Mouse (Mus musculus): ENCODE data around the gene Mki67. TPM values are rescaled to one million over a fixed set of nuclear protein-coding genes. Genes with fewer than 3 reads are reported as not detected.

Mki67 gene
- total and polyA plus RNA-seq, 3 experiments = 22.4 to 924 (median 272) TPM

DNA sequence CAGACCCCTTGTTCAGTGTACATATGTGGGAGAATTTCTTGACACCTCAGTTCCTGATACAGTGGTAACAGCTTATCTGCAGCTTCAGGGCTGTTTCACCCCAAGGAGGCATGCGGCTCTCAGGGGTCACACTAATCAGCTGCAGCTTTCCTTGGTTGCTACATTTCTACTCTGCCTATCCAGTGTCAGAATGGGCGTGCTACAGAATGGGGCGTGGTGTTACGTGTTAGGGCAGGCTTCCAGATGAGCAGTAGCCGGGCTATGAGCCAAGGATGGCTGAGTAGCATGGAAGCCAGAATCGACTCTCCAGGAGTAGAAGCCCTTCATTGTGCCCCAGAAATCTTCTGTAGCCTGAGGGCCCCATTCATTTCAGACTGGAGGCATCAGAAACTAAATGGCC, 32.8 kb upstream of the Mki67 start:
- Histone ChIP-seq H3K36me3 (replicated peaks) (no peaks in the 10 kb centered on the region), H3K4me1 (ENCODE audit: insufficient read depth, low read depth, low read length) (no peaks in the 10 kb centered on the region), H3K27me3 (ENCODE audit: insufficient read depth, low read length) (peaks cover 3% of the 10 kb centered on the region; the same call in 1 of the 2 replicates), H3K9me3 (replicated peaks) (no peaks in the 10 kb centered on the region), H3K4me3 (ENCODE audit: low read depth, low read length) (no peak overlapping the region)
- no peak for ATAC-seq (ENCODE audit: extremely low read depth, insufficient number of reproducible peaks, low FRiP score, poor library complexity, severe bottlenecking)
- no peak for DNase-seq (ENCODE audit: low spot score)
- TF ChIP-seq GATA1 (IDR thresholded peaks at IDR 0.05; ENCODE audit: borderline replicate concordance, low read length) (no peak), TAL1 (conservative IDR thresholded peaks at IDR 0.05; ENCODE audit: low read depth, low read length) (no peak), CTCF (IDR thresholded peaks at IDR 0.05; ENCODE audit: low read depth, low read length) (no peak), POLR2AphosphoS5 (IDR thresholded peaks at IDR 0.05; ENCODE audit: insufficient replicate concordance, low read depth, low read length) (no peak), GATA2 (IDR thresholded peaks at IDR 0.05; ENCODE audit: borderline replicate concordance, low read depth, low read length) (no peak)

DNA sequence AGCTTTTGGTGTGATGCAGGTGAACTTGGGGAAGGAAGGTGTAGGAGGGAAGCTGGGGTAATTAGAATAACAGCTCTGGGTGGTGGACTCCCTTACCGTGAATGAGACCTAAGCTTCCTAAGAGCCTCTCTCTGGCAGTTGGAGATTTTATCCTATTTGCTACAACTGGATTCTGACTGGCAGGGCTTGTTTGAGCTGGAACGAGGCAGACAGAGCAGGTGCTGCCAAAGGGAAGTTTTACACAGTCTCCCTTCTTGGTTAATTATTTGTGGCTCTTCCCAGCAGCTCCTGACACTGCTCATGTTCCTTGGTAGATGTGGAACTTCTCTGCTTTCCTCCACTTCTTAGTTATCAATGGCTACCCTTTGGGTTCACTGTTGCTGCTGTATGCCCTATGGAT, 30.9 kb upstream of the Mki67 start:
- Histone ChIP-seq H3K4me1 (ENCODE audit: insufficient read depth, low read depth, low read length) (no peaks in the 10 kb centered on the region), H3K27me3 (ENCODE audit: insufficient read depth, low read length) (peaks cover 10% of the 10 kb centered on the region; the same call in 1 of the 2 replicates), H3K9me3 (replicated peaks) (no peaks in the 10 kb centered on the region), H3K36me3 (replicated peaks) (no peaks in the 10 kb centered on the region), H3K4me3 (ENCODE audit: low read depth, low read length) (no peak overlapping the region)
- DNase-seq (ENCODE audit: low spot score) (no peak), ATAC-seq (ENCODE audit: extremely low read depth, insufficient number of reproducible peaks, low FRiP score, poor library complexity, severe bottlenecking) (no peak)
- TF ChIP-seq POLR2AphosphoS5 (IDR thresholded peaks at IDR 0.05; ENCODE audit: insufficient replicate concordance, low read depth, low read length) (no peak), GATA2 (IDR thresholded peaks at IDR 0.05; ENCODE audit: borderline replicate concordance, low read depth, low read length) (no peak), CTCF (IDR thresholded peaks at IDR 0.05; ENCODE audit: low read depth, low read length) (no peak), GATA1 (IDR thresholded peaks at IDR 0.05; ENCODE audit: borderline replicate concordance, low read length) (no peak), TAL1 (conservative IDR thresholded peaks at IDR 0.05; ENCODE audit: low read depth, low read length) (no peak)

DNA sequence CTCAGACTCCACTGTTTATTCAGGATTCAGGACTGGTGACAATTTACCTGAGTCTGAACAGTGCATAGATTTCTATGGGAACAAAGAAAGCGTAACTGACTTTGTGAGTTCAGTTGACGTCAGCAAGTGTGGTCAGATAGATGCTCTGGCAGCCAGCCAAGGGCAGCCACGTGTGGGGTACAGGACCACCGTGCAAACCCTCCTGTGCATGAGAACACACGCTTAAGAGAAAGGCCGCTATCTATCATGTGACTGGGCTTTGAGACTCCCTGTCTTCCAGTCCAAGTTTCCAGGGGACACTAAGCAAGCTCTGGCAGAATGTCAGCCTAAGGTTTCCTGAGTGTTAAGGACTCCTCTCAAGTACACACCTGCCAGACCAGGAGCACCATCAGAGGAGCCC, 30.4 kb upstream of the Mki67 start:
- no peaks in the 10 kb centered on the region for H3K4me1 ChIP-seq (ENCODE audit: insufficient read depth, low read depth, low read length)
- DNase-seq (ENCODE audit: low spot score) (no peak), ATAC-seq (ENCODE audit: extremely low read depth, insufficient number of reproducible peaks, low FRiP score, poor library complexity, severe bottlenecking) (no peak)
- TF ChIP-seq GATA2 (IDR thresholded peaks at IDR 0.05; ENCODE audit: borderline replicate concordance, low read depth, low read length) = no peak
- TF ChIP-seq POLR2AphosphoS5 (IDR thresholded peaks at IDR 0.05; ENCODE audit: insufficient replicate concordance, low read depth, low read length) = no peak
- no peak for TF ChIP-seq CTCF (IDR thresholded peaks at IDR 0.05; ENCODE audit: low read depth, low read length)
- TF ChIP-seq TAL1 (conservative IDR thresholded peaks at IDR 0.05; ENCODE audit: low read depth, low read length) = no peak
- no peak for TF ChIP-seq GATA1 (IDR thresholded peaks at IDR 0.05; ENCODE audit: borderline replicate concordance, low read length)
- no peaks in the 10 kb centered on the region for H3K36me3 ChIP-seq (replicated peaks)
- no peak overlapping the region for H3K4me3 ChIP-seq (ENCODE audit: low read depth, low read length)
- peaks cover 10% of the 10 kb centered on the region; the same call in 1 of the 2 replicates for H3K27me3 ChIP-seq (ENCODE audit: insufficient read depth, low read length)
- H3K9me3 ChIP-seq (replicated peaks) = no peaks in the 10 kb centered on the region

DNA sequence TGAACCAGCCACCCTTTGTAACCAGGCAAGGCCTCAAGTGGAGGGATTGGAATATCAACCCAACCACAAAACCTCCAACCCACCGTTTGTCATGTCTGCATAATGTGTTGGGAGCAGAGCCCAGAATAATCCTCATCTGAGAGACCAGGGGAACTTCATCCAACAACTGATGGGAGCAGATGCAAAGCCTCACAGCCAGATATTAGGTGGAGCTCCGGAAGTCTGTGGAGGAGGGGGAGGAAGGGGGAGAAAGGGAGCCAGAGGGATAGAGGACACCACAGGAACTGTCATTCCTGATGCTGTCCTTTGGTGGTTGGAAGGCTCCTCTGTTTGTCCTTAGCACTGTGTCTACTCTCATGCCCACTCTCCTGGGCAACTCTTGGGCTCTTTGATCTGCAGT, 28.9 kb upstream of the Mki67 start:
- no peak for ATAC-seq (ENCODE audit: extremely low read depth, insufficient number of reproducible peaks, low FRiP score, poor library complexity, severe bottlenecking)

DNA sequence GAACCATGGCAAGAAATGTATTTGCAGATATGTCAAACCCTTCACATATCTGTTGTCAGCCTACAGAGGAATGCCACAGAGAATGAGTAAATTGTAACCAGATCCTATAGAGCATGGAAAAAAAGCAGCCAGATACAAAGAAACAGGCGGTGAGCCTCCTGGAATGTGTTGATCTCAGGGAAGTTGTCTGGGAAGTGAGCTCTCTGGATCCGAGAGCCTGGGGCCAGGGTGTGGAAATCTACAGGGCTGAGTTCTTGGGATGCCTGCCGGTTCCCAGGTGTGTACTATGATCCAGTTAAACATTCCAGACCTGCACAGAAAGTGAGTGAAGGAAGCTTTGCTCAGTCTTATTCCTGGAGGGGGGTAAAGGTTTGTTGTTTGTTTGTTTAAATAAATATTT, 24.3 kb upstream of the Mki67 start:
- Histone ChIP-seq H3K9me3 (replicated peaks) (no peaks in the 10 kb centered on the region), H3K4me3 (ENCODE audit: low read depth, low read length) (no peak overlapping the region), H3K4me1 (ENCODE audit: insufficient read depth, low read depth, low read length) (peaks cover 10% of the 10 kb centered on the region), H3K36me3 (replicated peaks) (no peaks in the 10 kb centered on the region), H3K27me3 (ENCODE audit: insufficient read depth, low read length) (peaks cover 38% of the 10 kb centered on the region; the same call in 1 of the 2 replicates)
- ATAC-seq (ENCODE audit: extremely low read depth, insufficient number of reproducible peaks, low FRiP score, poor library complexity, severe bottlenecking) (no peak), DNase-seq (ENCODE audit: low spot score) (no peak)
- TF ChIP-seq POLR2AphosphoS5 (IDR thresholded peaks at IDR 0.05; ENCODE audit: insufficient replicate concordance, low read depth, low read length) = no peak

More for the DNA sequence above, 28.9 kb upstream of the Mki67 start:
- Histone ChIP-seq H3K9me3 (replicated peaks) (no peaks in the 10 kb centered on the region), H3K27me3 (ENCODE audit: insufficient read depth, low read length) (peaks cover 15% of the 10 kb centered on the region; the same call in 1 of the 2 replicates), H3K36me3 (replicated peaks) (no peaks in the 10 kb centered on the region), H3K4me3 (ENCODE audit: low read depth, low read length) (no peak overlapping the region), H3K4me1 (ENCODE audit: insufficient read depth, low read depth, low read length) (no peaks in the 10 kb centered on the region)
- DNase-seq (ENCODE audit: low spot score) = no peak
- TF ChIP-seq POLR2AphosphoS5 (IDR thresholded peaks at IDR 0.05; ENCODE audit: insufficient replicate concordance, low read depth, low read length) (no peak), GATA2 (IDR thresholded peaks at IDR 0.05; ENCODE audit: borderline replicate concordance, low read depth, low read length) (no peak), GATA1 (IDR thresholded peaks at IDR 0.05; ENCODE audit: borderline replicate concordance, low read length) (no peak), TAL1 (conservative IDR thresholded peaks at IDR 0.05; ENCODE audit: low read depth, low read length) (no peak), CTCF (IDR thresholded peaks at IDR 0.05; ENCODE audit: low read depth, low read length) (no peak)

DNA sequence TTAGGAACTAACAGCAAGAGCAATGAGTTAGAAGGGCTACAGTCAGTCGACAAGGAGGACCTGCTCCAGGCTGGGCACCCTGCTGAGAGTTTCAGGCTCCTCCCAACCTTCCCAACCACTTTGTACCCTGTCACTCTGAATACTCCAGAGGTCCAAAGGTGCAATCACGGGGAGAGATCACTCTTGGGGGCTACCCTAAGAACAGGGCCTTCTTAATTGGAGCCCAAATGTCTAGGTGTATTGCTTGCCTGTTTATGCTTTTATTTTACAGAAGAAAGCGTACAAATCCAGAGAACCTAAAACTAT, 20.4 kb upstream of the Mki67 start:
- H3K4me3 ChIP-seq (ENCODE audit: low read depth, low read length) = no peak overlapping the region
- peaks cover 28% of the 10 kb centered on the region; the same call in 1 of the 2 replicates for H3K27me3 ChIP-seq (ENCODE audit: insufficient read depth, low read length)
- peaks cover 16% of the 10 kb centered on the region for H3K4me1 ChIP-seq (ENCODE audit: insufficient read depth, low read depth, low read length)
- ATAC-seq (ENCODE audit: extremely low read depth, insufficient number of reproducible peaks, low FRiP score, poor library complexity, severe bottlenecking) (no peak), DNase-seq (ENCODE audit: low spot score) (no peak)
- TF ChIP-seq POLR2AphosphoS5 (IDR thresholded peaks at IDR 0.05; ENCODE audit: insufficient replicate concordance, low read depth, low read length) (no peak), GATA1 (IDR thresholded peaks at IDR 0.05; ENCODE audit: borderline replicate concordance, low read length) (no peak), GATA2 (IDR thresholded peaks at IDR 0.05; ENCODE audit: borderline replicate concordance, low read depth, low read length) (no peak), TAL1 (conservative IDR thresholded peaks at IDR 0.05; ENCODE audit: low read depth, low read length) (no peak), CTCF (IDR thresholded peaks at IDR 0.05; ENCODE audit: low read depth, low read length) (no peak)
- H3K36me3 ChIP-seq (replicated peaks) = no peaks in the 10 kb centered on the region
- peaks cover 2% of the 10 kb centered on the region for H3K9me3 ChIP-seq (replicated peaks)

Data from G1E (cell line).